Mouse (Mus musculus) liver, embryonic 11.5 days (tissue): ENCODE data around the gene Emc6. TPM values are rescaled to one million over a fixed set of nuclear protein-coding genes. Genes with fewer than 3 reads are reported as not detected.

Experiments used
- ATAC-seq: fragments of 200-750 bp; cut with Nextera tagmentation; replicated peaks from 2 replicates; pipeline ENCODE4 v1.8.0; 2017; ENCODE audit warnings: moderate number of reproducible peaks, mild to moderate bottlenecking, moderate TSS enrichment, moderate library complexity; ENCODE audit not compliant: low FRiP score
- DNase-seq: peaks from one replicate; pipeline ENCODE4 v3.0.0-alpha.2; 2017; ENCODE audit warnings: low spot score
- H3K27ac ChIP-seq: fragments of 300-500 bp; sonication (generic); 2 replicates; pipeline ENCODE4 v1.5.1; 2014; ENCODE audit warnings: mild to moderate bottlenecking, low read depth, low read length, control low read depth
- H3K27me3 ChIP-seq: fragments of 300-500 bp; sonication (generic); replicated peaks from 2 replicates; pipeline ENCODE4 v1.6.1; 2014; ENCODE audit warnings: low read length, mixed read lengths; ENCODE audit not compliant: control insufficient read depth, insufficient read depth
- H3K36me3 ChIP-seq: fragments of 300-500 bp; sonication (generic); 2 replicates; pipeline ENCODE4 v1.6.1; 2014; ENCODE audit warnings: mild to moderate bottlenecking, low read length, moderate library complexity, mixed read lengths; ENCODE audit not compliant: control insufficient read depth, insufficient read depth
- H3K4me1 ChIP-seq: fragments of 300-500 bp; sonication (generic); replicated peaks from 2 replicates; pipeline ENCODE4 v1.6.1; 2014; ENCODE audit warnings: low read length, mixed read lengths; ENCODE audit not compliant: control insufficient read depth, insufficient read depth
- H3K4me2 ChIP-seq: fragments of 300-500 bp; sonication (generic); 2 replicates; pipeline ENCODE4 v1.6.1; 2014; ENCODE audit warnings: mild to moderate bottlenecking, control low read depth, moderate library complexity
- H3K4me3 ChIP-seq: fragments of 300-500 bp; sonication (generic); 2 replicates; pipeline ENCODE4 v1.5.1; 2014; ENCODE audit warnings: low read depth, low read length, control low read depth
- H3K9ac ChIP-seq: fragments of 300-500 bp; sonication (generic); 2 replicates; pipeline ENCODE4 v1.6.1; 2014; ENCODE audit warnings: low read depth, low read length, control low read depth
- H3K9me3 ChIP-seq: fragments of 300-500 bp; sonication (generic); 2 replicates; pipeline ENCODE4 v1.6.1; 2016; ENCODE audit warnings: low read length, inconsistent platforms, mixed read lengths; ENCODE audit not compliant: control insufficient read depth
- WGBS: fragments of 180-500 bp; shearing (Covaris S2); extraction: QIAGEN DNeasy Blood & Tissue Kit; methylation state at CpG from one replicate; pipeline ENCODE4 v1.1.7; 2014; 5-methylcytosine and 5-hydroxymethylcytosine counted together
- polyA plus RNA-seq: library from polyadenylated mRNA; unstranded; fragments of >200 nt; fragmentation: Nextera tagmentation; extraction: Ambion mirVana; gene quantifications from 2 replicates; pipeline ENCODE4 v1.2.1, GENCODE M21; 2014

Emc6 gene
- polyA plus RNA-seq, 1 experiment from 2014 or later = 148 TPM

- Histone ChIP-seq H3K36me3 (no peaks in the 10 kb centered on the region), H3K9me3 (no peaks in the 10 kb centered on the region), H3K9ac (no peak overlapping the region; the same call in 1 of the 2 replicates), H3K4me2 (no peak overlapping the region), H3K4me3 (no peak overlapping the region), H3K27me3 (no peaks in the 10 kb centered on the region), H3K4me1 (peaks cover 5% of the 10 kb centered on the region), H3K27ac (no peak overlapping the region)
- WGBS = 82% methylated on average over 8 of the region's 8 CpGs
- no peak for ATAC-seq
- DNase-seq = no peak
These were observed 27.1 kb upstream of the Emc6 start for GRCm38 (mm10) chr11:73203895-73204294.

- Histone ChIP-seq H3K4me2 (no peak overlapping the region), H3K27ac (no peak overlapping the region), H3K27me3 (no peaks in the 10 kb centered on the region), H3K9ac (no peak overlapping the region), H3K36me3 (no peaks in the 10 kb centered on the region), H3K9me3 (no peaks in the 10 kb centered on the region), H3K4me1 (peaks cover 5% of the 10 kb centered on the region), H3K4me3 (no peak overlapping the region)
- DNase-seq = no peak
- 42% methylated on average over 4 of the region's 4 CpGs for WGBS
- ATAC-seq = no peak
These were observed 24.8 kb upstream of the Emc6 start for GRCm38 (mm10) chr11:73201597-73201996.

- Histone ChIP-seq H3K27ac (no peak overlapping the region), H3K9me3 (no peaks in the 10 kb centered on the region), H3K4me2 (no peak overlapping the region), H3K27me3 (no peaks in the 10 kb centered on the region), H3K4me3 (no peak overlapping the region), H3K36me3 (no peaks in the 10 kb centered on the region), H3K4me1 (peaks cover 5% of the 10 kb centered on the region), H3K9ac (no peak overlapping the region)
- no peak for ATAC-seq
- no peak for DNase-seq
- 78% methylated on average over 2 of the region's 2 CpGs for WGBS
These were observed 24.2 kb upstream of the Emc6 start for GRCm38 (mm10) chr11:73201021-73201420.

GRCm38 (mm10) chr11:73199879-73200278 is 23.0 kb upstream of the Emc6 start:
- peak overlapping the region; percentile 3; the same call in 1 of the 2 replicates for H3K27ac ChIP-seq
- ATAC-seq = peak; percentile 17

DNA sequence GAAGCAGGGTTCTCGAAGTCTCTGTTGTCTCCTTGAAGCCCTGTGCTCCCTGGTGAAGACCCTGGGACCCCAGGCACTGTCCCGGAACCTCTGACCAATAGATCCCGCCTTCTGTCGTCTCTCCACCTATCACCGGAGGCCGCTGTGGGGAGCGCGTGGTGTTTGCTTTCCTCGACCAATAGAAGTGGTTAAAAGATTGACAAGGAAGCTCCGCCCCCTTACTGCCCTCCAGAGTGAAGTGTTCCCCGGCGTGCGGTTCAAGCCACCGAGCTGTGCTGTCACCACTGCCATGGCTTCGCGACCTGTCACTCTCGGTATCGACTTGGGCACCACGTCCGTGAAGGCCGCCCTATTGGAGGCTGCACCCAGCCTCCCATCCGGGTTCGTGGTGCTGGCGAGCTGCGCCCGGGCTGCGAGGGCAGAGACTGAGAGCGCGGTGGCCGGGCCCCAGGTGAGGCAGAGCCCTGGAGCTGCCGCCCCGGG is 22.4 kb upstream of the Emc6 start, which contains the start of gene Shpk:
Gene Shpk, plus strand, starts transcription at position 231 of the 483 bp plus-strand sequence.
- H3K4me2 ChIP-seq = peak within 1 kb of the TSS; percentile 95
- peak within 1 kb of the TSS; percentile 65 for H3K4me3 ChIP-seq
- peak within 1 kb of the TSS; percentile 28; the same call in 1 of the 2 replicates for H3K27ac ChIP-seq
- H3K9me3 ChIP-seq = no peaks in the 10 kb centered on the region
- ATAC-seq (peak; percentile 95), DNase-seq (peak; percentile 91)
- H3K36me3 ChIP-seq = no peaks in the 10 kb centered on the region
- under 1% methylated on average over 32 of the region's 32 CpGs for WGBS
- H3K9ac ChIP-seq = peak within 1 kb of the TSS; percentile 76
- no peaks in the 10 kb centered on the region for H3K27me3 ChIP-seq
- peaks cover 5% of the 10 kb centered on the region for H3K4me1 ChIP-seq

More at GRCm38 (mm10) chr11:73199879-73200278, 23.0 kb upstream of the Emc6 start:
- peaks cover 5% of the 10 kb centered on the region for H3K4me1 ChIP-seq
- H3K4me2 ChIP-seq = peak overlapping the region; percentile 95
- H3K9ac ChIP-seq = peak overlapping the region; percentile 76
- no peaks in the 10 kb centered on the region for H3K36me3 ChIP-seq
- H3K27me3 ChIP-seq = no peaks in the 10 kb centered on the region
- no peaks in the 10 kb centered on the region for H3K9me3 ChIP-seq
- peak overlapping the region; percentile 65 for H3K4me3 ChIP-seq
- no peak for DNase-seq
- 2% methylated on average over 12 of the region's 12 CpGs for WGBS

DNA sequence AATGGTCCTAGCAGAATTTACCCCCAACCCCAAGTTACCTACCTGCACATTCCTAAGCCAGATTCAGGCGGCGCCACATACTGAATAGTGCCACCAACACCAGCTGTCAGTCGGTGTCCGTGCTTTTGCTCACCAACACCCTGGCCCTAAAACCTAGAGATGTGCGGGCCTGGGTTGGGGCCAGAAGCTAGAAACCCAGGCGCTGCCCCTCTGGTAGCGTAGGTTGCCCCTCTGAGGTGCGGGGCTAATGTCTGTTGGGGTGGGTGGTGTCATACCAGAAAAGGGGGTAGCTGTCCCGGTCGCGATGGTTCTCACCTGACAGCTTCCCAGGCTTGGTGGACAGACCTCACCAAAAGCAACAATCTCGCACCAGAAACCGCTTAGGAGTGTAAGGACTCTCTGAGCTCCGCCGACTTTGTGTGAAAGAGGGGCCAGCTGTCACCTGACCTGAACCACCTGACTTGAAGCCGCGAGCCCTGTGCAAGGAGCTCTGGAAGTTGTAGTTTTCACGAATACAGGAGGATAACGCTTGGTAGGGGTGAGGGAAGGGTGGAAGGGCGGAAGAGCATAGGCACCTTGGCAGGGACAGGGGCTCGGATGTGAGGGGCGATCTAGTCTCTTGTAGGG is 21.9 kb upstream of the Emc6 start, which contains the start of gene Ctns:
Gene Ctns, minus strand, starts transcription at position 440 of the 627 bp plus-strand sequence.
- Histone ChIP-seq H3K9me3 (no peaks in the 10 kb centered on the region), H3K4me2 (peak within 1 kb of the TSS; percentile 95), H3K27me3 (no peaks in the 10 kb centered on the region), H3K9ac (peak within 1 kb of the TSS; percentile 76), H3K4me3 (peak within 1 kb of the TSS; percentile 65), H3K4me1 (peaks cover 5% of the 10 kb centered on the region), H3K27ac (peak within 1 kb of the TSS; percentile 28; the same call in 1 of the 2 replicates), H3K36me3 (no peaks in the 10 kb centered on the region)
- ATAC-seq (peak; percentile 94), DNase-seq (no peak)
- 2% methylated on average over 22 of the region's 22 CpGs for WGBS

DNA sequence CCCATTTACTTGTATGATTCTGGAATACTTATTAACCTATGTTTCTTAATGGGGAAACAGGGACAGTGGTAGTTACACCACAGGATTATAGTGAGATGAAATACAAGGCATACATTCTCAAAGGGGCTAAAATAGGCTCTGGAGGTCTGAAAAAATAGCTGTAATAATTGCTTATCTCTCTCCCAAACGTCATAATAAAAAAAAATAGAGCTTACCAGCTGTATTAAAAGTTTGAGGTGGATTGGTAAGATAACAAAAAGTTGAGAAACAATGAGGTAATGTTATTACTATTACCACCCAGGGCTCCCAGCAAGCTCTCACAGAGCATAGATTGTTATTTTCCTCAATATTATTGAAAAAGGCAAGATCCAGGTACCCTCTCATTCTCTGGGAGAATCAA is 21.4 kb upstream of the Emc6 start:
- Histone ChIP-seq H3K9me3 (no peaks in the 10 kb centered on the region), H3K27me3 (no peaks in the 10 kb centered on the region), H3K4me2 (peak overlapping the region; percentile 95), H3K9ac (peak overlapping the region; percentile 76), H3K36me3 (no peaks in the 10 kb centered on the region), H3K27ac (no peak overlapping the region), H3K4me1 (peaks cover 5% of the 10 kb centered on the region), H3K4me3 (peak overlapping the region; percentile 65)
- no peak for DNase-seq
- WGBS = 3% methylated on average over 1 of the region's 1 CpGs
- ATAC-seq = no peak

GRCm38 (mm10) chr11:73194444-73194843 is 17.6 kb upstream of the Emc6 start:
- Histone ChIP-seq H3K4me2 (no peak overlapping the region), H3K27me3 (no peaks in the 10 kb centered on the region), H3K4me1 (no peaks in the 10 kb centered on the region), H3K9ac (no peak overlapping the region), H3K4me3 (no peak overlapping the region), H3K9me3 (no peaks in the 10 kb centered on the region), H3K36me3 (no peaks in the 10 kb centered on the region), H3K27ac (no peak overlapping the region)
- 76% methylated on average over 2 of the region's 2 CpGs for WGBS
- DNase-seq = no peak
- no peak for ATAC-seq

DNA sequence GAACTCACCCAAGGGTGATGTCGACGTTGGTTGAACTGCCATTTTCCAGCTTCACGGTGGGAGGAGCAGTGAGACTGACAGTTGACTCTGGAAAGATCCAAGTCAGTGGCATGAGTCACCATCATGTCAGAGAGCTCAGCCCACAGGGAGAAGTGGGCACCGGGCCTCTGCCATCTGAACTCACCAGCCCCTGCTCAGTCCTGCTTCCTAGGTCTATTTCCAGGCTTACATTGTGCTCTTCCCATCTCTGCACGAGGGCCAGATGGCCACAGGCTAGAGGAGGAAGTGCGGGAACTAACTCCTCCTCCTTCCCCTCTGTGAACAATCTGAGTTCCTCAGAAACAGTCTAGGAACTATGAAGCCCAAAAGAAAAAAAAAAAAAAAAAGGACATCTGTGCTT is 16.2 kb upstream of the Emc6 start:
- no peaks in the 10 kb centered on the region for H3K4me1 ChIP-seq
- 57% methylated on average over 6 of the region's 6 CpGs for WGBS
- H3K9me3 ChIP-seq = no peaks in the 10 kb centered on the region
- H3K27me3 ChIP-seq = no peaks in the 10 kb centered on the region
- H3K9ac ChIP-seq = no peak overlapping the region
- no peak overlapping the region for H3K27ac ChIP-seq
- no peak overlapping the region for H3K4me2 ChIP-seq
- no peak for ATAC-seq
- H3K36me3 ChIP-seq = no peaks in the 10 kb centered on the region
- H3K4me3 ChIP-seq = no peak overlapping the region
- DNase-seq = no peak
